ENCODE assay signal across 8 mouse cellular contexts in genomic region chr1:176814036-176814420, GRCm38 (mm10). TPM values are rescaled to one million over a fixed set of nuclear protein-coding genes. Genes with fewer than 3 reads are reported as not detected.
DNase-seq lines count a peak whose midpoint lies in the region; ATAC-seq and TF ChIP-seq lines count a peak whose summit lies in the region.

Gene Cep170 (minus strand): TSS chr1:176814067.

- under 1% methylated on average over 28 of the region's 28 CpGs for WGBS in cerebellum, adult 2 months
- WGBS in forebrain, postnatal 0 days = 2% methylated on average over 28 of the region's 28 CpGs
- WGBS in lung, adult 2 months = 0% methylated on average over 28 of the region's 28 CpGs

- H3K4me1 ChIP-seq in cerebellum, adult 2 months (ENCODE audit: control insufficient read depth, insufficient read depth, low read length) = no peaks in the 10 kb centered on the region
- peaks cover 10% of the 10 kb centered on the region for H3K4me1 ChIP-seq in forebrain, postnatal 0 days (ENCODE audit: insufficient read depth)
- peaks cover 7% of the 10 kb centered on the region for H3K4me1 ChIP-seq in lung, adult 2 months (ENCODE audit: control insufficient read depth, insufficient read depth, low read length)

- TF ChIP-seq CTCF in cerebellum, adult 2 months (IDR thresholded peaks at IDR 0.05; ENCODE audit: borderline replicate concordance, insufficient read depth, low read depth, low read length) = no peak
- TF ChIP-seq CTCF in forebrain, postnatal 0 days (IDR thresholded peaks at IDR 0.05; ENCODE audit: low read depth) = no peak
- TF ChIP-seq CTCF in layer of hippocampus, adult 2 months (conservative IDR thresholded peaks at IDR 0.05) = no peak
- no peak for TF ChIP-seq CTCF in lung, adult 2 months (IDR thresholded peaks at IDR 0.05; ENCODE audit: insufficient read depth, low read length)

- no peaks in the 10 kb centered on the region for H3K9me3 ChIP-seq in forebrain, postnatal 0 days (ENCODE audit: low read length)

- peak within 1 kb of the TSS; percentile 98 for H3K9ac ChIP-seq in forebrain, postnatal 0 days

- ATAC-seq in forebrain, postnatal 0 days = peak; percentile 94
- ATAC-seq in neutrophil, adult 5-6 weeks (ENCODE audit: extremely low read depth, insufficient number of reproducible peaks, low FRiP score, poor library complexity, severe bottlenecking) = peak; percentile 48

- peak within 1 kb of the TSS; percentile 90 for H3K4me3 ChIP-seq in cerebellum, adult 2 months (replicated peaks; ENCODE audit: insufficient read depth, low read depth, low read length)
- peak within 1 kb of the TSS; percentile 89 for H3K4me3 ChIP-seq in forebrain, postnatal 0 days (ENCODE audit: low read depth, low read length)
- peak within 1 kb of the TSS; percentile 86 for H3K4me3 ChIP-seq in layer of hippocampus, adult 2 months
- H3K4me3 ChIP-seq in lung, adult 2 months (replicated peaks; ENCODE audit: extremely low read depth, low read depth, low read length) = peak within 1 kb of the TSS; percentile 91

- DNase-seq in MEL-GATA-1-ER (ENCODE audit: extremely low read depth, low read depth) = peak; percentile 87
- DNase-seq in cerebellum, adult 2 months = peak; percentile 95 to 99
- DNase-seq in forebrain, postnatal 0 days = peak; percentile 100
- DNase-seq in heart, postnatal 4 days = peak; percentile 99
- DNase-seq in layer of hippocampus, adult 2 months (ENCODE audit: low spot score in 2 of 2) = peak; percentile 95 to 98
- DNase-seq in lung, adult 2 months = peak; percentile 98
- peak; percentile 99 for DNase-seq in testis, postnatal 14 days (ENCODE audit: low spot score)

- H3K27ac ChIP-seq in cerebellum, adult 2 months (ENCODE audit: insufficient read depth, low read length) = peak within 1 kb of the TSS; percentile 95
- peak within 1 kb of the TSS; percentile 100 for H3K27ac ChIP-seq in forebrain, postnatal 0 days (ENCODE audit: low read depth, low read length)
- peak within 1 kb of the TSS; percentile 95 for H3K27ac ChIP-seq in layer of hippocampus, adult 2 months

- H3K4me2 ChIP-seq in forebrain, postnatal 0 days (ENCODE audit: low read depth) = peak within 1 kb of the TSS; percentile 68

- TF ChIP-seq POLR2A in cerebellum, adult 2 months (IDR thresholded peaks at IDR 0.05; ENCODE audit: borderline replicate concordance, insufficient read depth, low read length) = peak; percentile 58; the same call in 1 of the 2 replicates
- peak; percentile 61; the same call in 1 of the 2 replicates for TF ChIP-seq POLR2A in lung, adult 2 months (IDR thresholded peaks at IDR 0.05; ENCODE audit: borderline replicate concordance, extremely low read depth, low read depth, low read length)

- no peaks in the 10 kb centered on the region for H3K36me3 ChIP-seq in forebrain, postnatal 0 days (ENCODE audit: insufficient read depth)

- no peaks in the 10 kb centered on the region for H3K27me3 ChIP-seq in cerebellum, adult 2 months (ENCODE audit: control insufficient read depth, insufficient read depth, low read length)
- H3K27me3 ChIP-seq in forebrain, postnatal 0 days (ENCODE audit: insufficient read depth, low read length) = no peaks in the 10 kb centered on the region

RNA-seq across cellular contexts. Expression of gene Cep170, which starts in this region (rescaled TPM):
- 69.6 and 76.1 TPM in 2 replicates for polyA plus RNA-seq in cerebellum, adult 2 months (2012; rRNA removed)
- total RNA-seq in forebrain, postnatal 0 days (2014; rRNA removed) = 189 and 233 TPM in 2 replicates
- polyA plus RNA-seq in forebrain, postnatal 0 days (2015; fragmentation: Nextera tagmentation; extraction: Ambion mirVana) = 82.1 and 99.6 TPM in 2 replicates
- total RNA-seq in heart, postnatal 4 days (2021) = 10 to 100 TPM; 40.4 to 46.8 TPM
- 10 to 100 TPM; 96.4 to 96.8 TPM for total RNA-seq in layer of hippocampus, adult 2 months (2021)
- polyA plus RNA-seq in lung, adult 2 months (2012; rRNA removed) = 6.4 and 11.6 TPM in 2 replicates
- 97.6 and 113 TPM in 2 replicates for total RNA-seq in neutrophil, adult 5-6 weeks (2017)

Comparison
In these comparisons a context has a peak if more than half of its experiments do, and no peak if none do; other contexts are left out.
1. Peak in every context shown above with its lines: DNase-seq, ATAC-seq, H3K4me3 ChIP-seq and H3K27ac ChIP-seq.